Mouse (Mus musculus) stomach, embryonic 15.5 days (tissue): ENCODE measurements around the gene Plekhh2. TPM values are rescaled to one million over a fixed set of nuclear protein-coding genes. Genes with fewer than 3 reads are reported as not detected.

Experiments used
- ATAC-seq: fragments of 200-750 bp; cut with Nextera tagmentation; 2 replicates; pipeline ENCODE4 v1.8.0; 2017; ENCODE audit warnings: low read depth, moderate number of reproducible peaks, moderate TSS enrichment; ENCODE audit not compliant: insufficient read depth, low FRiP score
- H3K27ac ChIP-seq: fragments of 300-500 bp; sonication (generic); 2 replicates; pipeline ENCODE4 v1.5.1; 2015; ENCODE audit warnings: mild to moderate bottlenecking, inconsistent platforms
- H3K27me3 ChIP-seq: fragments of 300-500 bp; sonication (generic); replicated peaks from 2 replicates; pipeline ENCODE4 v1.6.1; 2015; ENCODE audit warnings: inconsistent platforms
- H3K36me3 ChIP-seq: fragments of 300-500 bp; sonication (generic); 2 replicates; pipeline ENCODE4 v1.6.1; 2015; ENCODE audit warnings: inconsistent platforms
- H3K4me1 ChIP-seq: fragments of 300-500 bp; sonication (generic); 2 replicates; pipeline ENCODE4 v1.6.1; 2015; ENCODE audit warnings: inconsistent platforms
- H3K4me2 ChIP-seq: fragments of 300-500 bp; sonication (generic); 2 replicates; pipeline ENCODE4 v1.6.1; 2015; ENCODE audit warnings: mild to moderate bottlenecking, inconsistent platforms
- H3K4me3 ChIP-seq: fragments of 300-500 bp; sonication (generic); replicated peaks from 2 replicates; pipeline ENCODE4 v1.5.1; 2015; ENCODE audit warnings: inconsistent platforms
- H3K9ac ChIP-seq: fragments of 300-500 bp; sonication (generic); 2 replicates; pipeline ENCODE4 v1.6.1; 2015; ENCODE audit warnings: inconsistent platforms
- H3K9me3 ChIP-seq: fragments of 300-500 bp; sonication (generic); 2 replicates; pipeline ENCODE4 v1.6.1; 2016; ENCODE audit warnings: inconsistent platforms
- WGBS: fragments of 180-500 bp; shearing (Covaris S2); methylation state at CpG from one replicate; pipeline ENCODE4 v1.1.7; 2015; 5-methylcytosine and 5-hydroxymethylcytosine counted together
- polyA plus RNA-seq: library from polyadenylated mRNA; unstranded; fragments of >200 nt; fragmentation: Nextera tagmentation; extraction: Ambion mirVana; gene quantifications from 2 replicates; pipeline ENCODE4 v1.2.1, GENCODE M21; 2015

The Plekhh2 gene
- polyA plus RNA-seq, 1 experiment from 2014 or later: 7.8 TPM

DNA sequence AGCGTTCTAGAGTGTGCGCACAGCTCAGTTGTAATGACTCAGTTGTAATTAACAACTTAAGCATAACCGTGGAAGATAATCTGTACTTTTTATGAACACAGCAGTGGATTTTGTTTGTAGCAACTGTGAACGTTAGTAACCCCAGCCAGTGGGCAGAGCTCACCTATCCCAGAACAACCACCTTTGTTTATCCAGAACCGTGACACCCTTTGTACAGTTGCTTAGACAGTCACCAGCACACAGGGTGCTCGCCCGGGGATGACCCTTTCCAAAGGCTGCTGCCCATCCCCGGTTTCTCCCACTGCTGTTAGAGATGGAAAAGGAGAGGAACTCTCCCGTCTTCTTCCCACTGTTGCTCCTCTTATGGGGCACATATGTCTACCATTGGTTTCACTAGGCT is 141.8 kb downstream of the Plekhh2 start:
- Histone ChIP-seq H3K27me3 (no peaks in the 10 kb centered on the region), H3K4me1 (no peaks in the 10 kb centered on the region; the same call in 1 of the 2 replicates), H3K4me3 (no peak overlapping the region), H3K4me2 (no peak overlapping the region), H3K27ac (no peak overlapping the region), H3K36me3 (no peaks in the 10 kb centered on the region), H3K9me3 (no peaks in the 10 kb centered on the region), H3K9ac (no peak overlapping the region)
- ATAC-seq: no peak
- 89% methylated on average over 9 of the region's 9 CpGs for WGBS

DNA sequence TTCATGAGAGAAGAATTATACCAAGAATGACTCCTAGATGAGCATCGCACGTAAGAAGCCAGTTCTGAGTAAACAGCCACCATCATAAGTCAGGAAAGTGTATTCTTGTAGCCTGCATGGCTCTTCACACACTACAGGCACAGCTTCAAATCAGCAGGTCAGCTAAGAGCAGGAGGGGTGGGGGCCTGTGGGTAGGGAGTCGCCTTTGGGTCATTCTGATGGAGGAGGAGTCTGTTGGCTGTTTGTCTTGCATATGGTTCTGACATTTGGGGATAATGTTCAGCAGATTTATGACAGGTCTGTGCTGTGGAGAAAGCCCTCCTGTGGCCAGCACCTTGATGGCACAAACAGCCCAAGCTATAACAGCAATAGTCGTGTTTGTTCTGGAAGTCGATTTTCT is 144.5 kb downstream of the Plekhh2 start:
- H3K4me2 ChIP-seq: no peak overlapping the region
- H3K4me3 ChIP-seq: no peak overlapping the region
- no peaks in the 10 kb centered on the region; the same call in 1 of the 2 replicates for H3K4me1 ChIP-seq
- WGBS: 62% methylated on average over 5 of the region's 5 CpGs
- no peak overlapping the region for H3K9ac ChIP-seq
- H3K36me3 ChIP-seq: no peaks in the 10 kb centered on the region
- no peaks in the 10 kb centered on the region for H3K27me3 ChIP-seq
- no peaks in the 10 kb centered on the region for H3K9me3 ChIP-seq
- ATAC-seq: no peak
- H3K27ac ChIP-seq: no peak overlapping the region

DNA sequence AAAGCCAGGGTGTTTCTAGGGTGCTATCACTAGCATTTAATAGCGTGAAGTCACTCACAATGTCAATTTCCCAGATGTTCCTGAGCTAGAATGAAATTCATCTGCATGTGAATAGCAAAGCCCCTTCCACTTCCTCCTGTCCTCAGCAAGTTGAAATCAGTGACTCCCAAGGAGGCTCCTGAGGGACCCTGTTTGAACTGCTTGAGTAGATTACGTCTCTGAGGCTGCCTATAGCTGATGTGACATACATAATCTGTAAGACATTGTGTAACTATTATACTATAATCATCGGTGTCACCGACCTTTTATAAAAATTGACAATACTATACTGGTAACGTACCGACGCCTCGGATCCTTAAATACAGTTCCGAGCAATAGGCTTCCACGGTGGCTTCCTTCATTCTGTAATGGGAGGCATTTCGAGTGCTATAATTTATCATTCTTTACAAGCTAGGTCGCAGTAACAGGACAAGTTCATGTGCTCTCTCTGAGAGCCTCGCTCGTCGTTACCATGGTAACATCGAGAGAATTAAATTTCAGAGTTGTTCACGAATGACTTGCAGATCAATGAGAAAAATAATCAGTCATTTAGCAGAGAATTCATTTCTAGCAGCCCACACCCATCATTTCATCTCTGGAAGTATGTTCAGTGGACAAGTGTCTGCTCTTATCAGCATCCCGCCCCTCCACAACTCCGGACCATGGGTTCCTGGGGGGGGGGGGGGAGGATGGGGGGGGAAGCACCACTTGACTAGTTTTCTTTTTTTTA is 145.1 kb downstream of the Plekhh2 start:
- WGBS: 45% methylated on average over 19 of the region's 19 CpGs

DNA sequence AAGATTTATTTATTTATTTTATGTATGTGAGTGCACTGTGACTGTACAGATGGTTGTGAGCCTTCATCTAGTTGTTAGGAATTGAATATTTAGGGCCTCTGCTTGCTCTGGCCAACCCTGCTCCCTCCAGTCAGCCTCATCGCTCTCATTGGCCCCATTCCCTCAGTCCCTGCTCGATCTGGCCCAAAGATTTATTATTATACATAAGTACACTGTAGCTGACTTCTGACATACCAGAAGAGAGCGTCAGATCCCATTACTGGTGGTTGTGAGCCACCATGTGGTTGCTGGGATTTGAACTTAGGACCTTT is 145.7 kb downstream of the Plekhh2 start:
- WGBS: 56% methylated on average over 3 of the region's 3 CpGs
- Histone ChIP-seq H3K36me3 (no peaks in the 10 kb centered on the region), H3K27me3 (no peaks in the 10 kb centered on the region), H3K9me3 (no peaks in the 10 kb centered on the region), H3K9ac (no peak overlapping the region), H3K27ac (peak overlapping the region; percentile 37; the same call in 1 of the 2 replicates), H3K4me3 (no peak overlapping the region), H3K4me2 (no peak overlapping the region), H3K4me1 (peaks cover 4% of the 10 kb centered on the region; the same call in 1 of the 2 replicates)
- ATAC-seq: no peak

More for the DNA sequence above, 145.1 kb downstream of the Plekhh2 start:
- Histone ChIP-seq H3K4me3 (no peak overlapping the region), H3K9ac (no peak overlapping the region), H3K27me3 (no peaks in the 10 kb centered on the region), H3K4me1 (peaks cover 2% of the 10 kb centered on the region; the same call in 1 of the 2 replicates), H3K36me3 (no peaks in the 10 kb centered on the region), H3K9me3 (no peaks in the 10 kb centered on the region), H3K27ac (no peak overlapping the region), H3K4me2 (no peak overlapping the region)
- ATAC-seq: no peak

DNA sequence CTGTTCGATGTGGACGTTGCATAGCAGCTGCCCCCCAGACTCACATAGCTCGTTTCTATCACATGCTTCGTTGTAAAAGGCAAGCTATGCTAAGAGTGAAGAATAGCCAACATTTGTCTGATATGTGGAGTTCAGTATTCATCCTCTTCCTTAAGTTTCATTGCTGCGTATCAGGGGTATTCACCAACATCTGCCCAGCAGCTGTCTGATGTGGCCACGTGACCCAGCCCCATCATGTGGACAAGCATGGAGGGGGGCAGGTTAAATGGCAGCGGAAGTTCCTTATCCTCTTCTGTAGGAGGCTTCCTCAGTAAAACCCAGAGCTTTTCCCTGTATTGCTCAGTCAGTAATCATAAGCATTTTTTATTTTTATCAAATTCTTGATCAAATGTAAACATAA is 146.1 kb downstream of the Plekhh2 start:
- no peak for ATAC-seq
- no peak overlapping the region for H3K4me3 ChIP-seq
- WGBS: 49% methylated on average over 7 of the region's 7 CpGs

DNA sequence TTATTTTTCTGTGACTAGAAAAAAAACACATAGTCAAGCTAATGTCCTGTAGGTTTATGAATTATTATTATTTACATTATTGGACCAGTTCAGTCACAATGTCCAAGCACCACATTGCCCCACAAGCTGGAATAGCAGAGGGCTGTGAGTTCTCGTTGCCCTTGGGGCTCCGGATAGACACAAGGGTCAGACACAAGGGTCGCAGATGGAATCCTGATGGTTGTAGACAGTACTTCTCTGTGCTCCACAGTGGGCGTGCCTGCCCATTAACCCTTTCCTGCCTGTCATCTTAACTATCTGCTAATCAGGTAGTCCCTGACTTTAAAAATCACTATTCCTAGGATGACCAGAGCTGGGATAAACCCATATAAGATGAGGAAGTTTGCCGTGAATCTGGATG is 146.5 kb downstream of the Plekhh2 start:
- no peak for ATAC-seq
- H3K4me1 ChIP-seq: peaks cover 4% of the 10 kb centered on the region; the same call in 1 of the 2 replicates
- H3K27ac ChIP-seq: no peak overlapping the region
- 35% methylated on average over 5 of the region's 5 CpGs for WGBS
- no peaks in the 10 kb centered on the region for H3K27me3 ChIP-seq
- no peaks in the 10 kb centered on the region for H3K9me3 ChIP-seq
- H3K4me2 ChIP-seq: no peak overlapping the region
- H3K9ac ChIP-seq: no peak overlapping the region
- no peak overlapping the region for H3K4me3 ChIP-seq
- H3K36me3 ChIP-seq: no peaks in the 10 kb centered on the region

More for the DNA sequence above, 146.1 kb downstream of the Plekhh2 start:
- peak overlapping the region; percentile 37; the same call in 1 of the 2 replicates for H3K27ac ChIP-seq
- H3K4me1 ChIP-seq: peaks cover 4% of the 10 kb centered on the region; the same call in 1 of the 2 replicates
- H3K9me3 ChIP-seq: no peaks in the 10 kb centered on the region
- H3K9ac ChIP-seq: no peak overlapping the region
- no peaks in the 10 kb centered on the region for H3K27me3 ChIP-seq
- H3K4me2 ChIP-seq: no peak overlapping the region
- H3K36me3 ChIP-seq: no peaks in the 10 kb centered on the region

DNA sequence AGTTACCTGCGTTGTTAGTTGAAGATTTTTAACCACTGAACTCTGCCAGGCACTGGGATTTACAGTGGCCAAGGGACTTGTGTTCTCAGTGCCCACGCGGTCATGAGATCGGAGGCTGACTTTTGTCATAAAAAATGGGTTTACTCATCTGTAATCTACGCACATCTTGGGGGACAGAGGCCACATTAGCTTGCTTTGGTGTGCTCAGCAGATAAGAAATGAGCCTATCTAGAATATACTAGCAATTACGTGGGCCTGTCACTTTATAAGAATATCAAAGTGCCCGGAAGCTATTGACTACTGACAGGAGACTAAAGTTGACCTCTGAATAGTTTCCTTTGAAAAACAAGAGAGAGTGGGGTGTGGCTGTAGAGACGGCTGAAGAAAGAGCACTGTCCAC is 147.3 kb downstream of the Plekhh2 start:
- H3K27ac ChIP-seq: no peak overlapping the region
- ATAC-seq: no peak
- H3K27me3 ChIP-seq: no peaks in the 10 kb centered on the region
- H3K4me2 ChIP-seq: no peak overlapping the region
- no peak overlapping the region for H3K4me3 ChIP-seq
- H3K9me3 ChIP-seq: no peaks in the 10 kb centered on the region
- WGBS: 67% methylated on average over 8 of the region's 8 CpGs
- H3K4me1 ChIP-seq: peaks cover 4% of the 10 kb centered on the region; the same call in 1 of the 2 replicates
- H3K9ac ChIP-seq: no peak overlapping the region
- H3K36me3 ChIP-seq: no peaks in the 10 kb centered on the region

DNA sequence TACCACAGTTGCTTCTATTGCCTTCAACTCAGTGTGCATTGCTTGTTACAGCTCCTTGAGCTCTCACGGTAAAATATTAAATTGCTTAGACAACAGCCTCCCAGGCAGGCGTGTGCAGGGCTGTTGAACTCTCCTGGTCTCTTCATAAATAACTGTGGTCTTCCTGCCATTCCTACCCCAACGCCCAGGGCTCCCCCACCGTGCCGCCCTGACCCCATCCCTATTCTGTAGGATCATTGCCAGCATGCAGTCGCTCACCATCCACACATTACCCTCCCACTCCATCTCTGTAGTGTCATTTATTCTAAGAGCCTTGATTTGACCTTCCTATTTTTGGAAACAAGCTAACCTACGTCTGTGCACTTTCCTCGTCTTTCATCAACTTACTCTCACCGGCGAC is 153.4 kb downstream of the Plekhh2 start:
- ATAC-seq: no peak

DNA sequence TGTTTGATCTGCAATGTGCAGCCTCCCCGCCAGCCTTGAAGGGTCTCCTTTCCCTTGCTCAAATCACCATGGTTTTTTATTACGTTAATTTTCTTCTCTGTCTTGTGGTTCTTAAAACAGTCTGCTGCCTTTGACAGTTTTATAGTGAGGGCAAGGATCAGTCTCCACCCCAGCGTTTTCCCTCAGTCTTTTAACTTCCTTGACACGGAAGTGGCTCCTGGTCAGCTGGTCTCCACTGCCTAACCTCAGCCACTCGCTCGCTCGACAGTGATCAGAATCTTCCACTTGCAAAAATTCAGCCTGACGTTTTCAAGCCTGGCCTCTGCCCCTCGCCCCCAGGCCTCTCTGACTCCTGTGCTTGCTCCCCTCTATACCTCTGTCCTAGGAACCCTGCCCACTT is 154.0 kb downstream of the Plekhh2 start:
- Histone ChIP-seq H3K27ac (no peak overlapping the region), H3K27me3 (no peaks in the 10 kb centered on the region), H3K36me3 (no peaks in the 10 kb centered on the region), H3K9me3 (no peaks in the 10 kb centered on the region), H3K9ac (no peak overlapping the region), H3K4me3 (no peak overlapping the region), H3K4me2 (no peak overlapping the region), H3K4me1 (0 out of 2 replicates have a peak, but pooled peaks cover 4% of the 10 kb centered on the region)
- 34% methylated on average over 9 of the region's 9 CpGs for WGBS
- ATAC-seq: 0 out of 2 replicates have a peak, but pooled peaks have one; percentile 43

More for the DNA sequence above, 153.4 kb downstream of the Plekhh2 start:
- H3K9me3 ChIP-seq: no peaks in the 10 kb centered on the region
- no peak overlapping the region for H3K4me3 ChIP-seq
- H3K27me3 ChIP-seq: no peaks in the 10 kb centered on the region
- H3K4me1 ChIP-seq: 0 out of 2 replicates have a peak, but pooled peaks cover 4% of the 10 kb centered on the region
- H3K9ac ChIP-seq: no peak overlapping the region
- WGBS: 35% methylated on average over 10 of the region's 10 CpGs
- no peak overlapping the region for H3K27ac ChIP-seq
- no peaks in the 10 kb centered on the region for H3K36me3 ChIP-seq
- H3K4me2 ChIP-seq: no peak overlapping the region

DNA sequence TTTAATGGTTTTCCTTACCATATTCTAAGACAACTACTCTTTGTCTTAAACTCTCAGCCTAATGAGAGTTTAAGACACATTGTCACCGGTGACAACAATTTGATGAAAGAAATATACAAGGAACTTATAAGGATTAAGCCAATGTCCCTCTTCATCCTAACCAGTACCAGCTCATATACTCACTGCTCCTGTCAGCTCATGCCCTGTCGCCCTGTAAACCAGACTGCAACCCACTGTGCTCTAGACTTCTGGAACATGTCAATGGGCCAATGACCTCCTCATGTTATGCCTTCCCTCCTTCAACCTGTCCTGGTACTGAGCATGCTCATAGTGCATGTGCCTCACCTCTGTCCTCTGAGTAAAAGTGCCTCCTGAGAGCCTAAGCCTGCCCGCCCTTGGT is 156.2 kb downstream of the Plekhh2 start:
- H3K27me3 ChIP-seq: no peaks in the 10 kb centered on the region
- H3K4me1 ChIP-seq: no peaks in the 10 kb centered on the region
- no peak overlapping the region for H3K27ac ChIP-seq
- no peak overlapping the region for H3K4me3 ChIP-seq
- 83% methylated on average over 3 of the region's 3 CpGs for WGBS
- no peak overlapping the region for H3K4me2 ChIP-seq
- ATAC-seq: no peak
- H3K9ac ChIP-seq: no peak overlapping the region
- H3K36me3 ChIP-seq: no peaks in the 10 kb centered on the region
- H3K9me3 ChIP-seq: no peaks in the 10 kb centered on the region
